In genomic region chr19:31082662-31083429, GRCm38 (mm10) we compare ENCODE assay signal across 8 mouse cellular contexts. TPM values are rescaled to one million over a fixed set of nuclear protein-coding genes. Genes with fewer than 3 reads are reported as not detected.
DNase-seq lines count a peak whose midpoint lies in the region; ATAC-seq lines count a peak whose summit lies in the region.

Cstf2t (plus strand) TSS chr19:31082837.

- H3K4me2 ChIP-seq in kidney, embryonic 15.5 days, result peak within 1 kb of the TSS; percentile 74

- WGBS in heart, embryonic 10.5 days, result 2% methylated on average over 56 of the region's 56 CpGs
- WGBS in kidney, embryonic 15.5 days, result 3% methylated on average over 56 of the region's 56 CpGs

- H3K9me3 ChIP-seq in heart, embryonic 10.5 days, result no peaks in the 10 kb centered on the region
- peaks cover 10% of the 10 kb centered on the region for H3K9me3 ChIP-seq in kidney, embryonic 15.5 days (replicated peaks)

- peak within 1 kb of the TSS; percentile 93 for H3K27ac ChIP-seq in heart, embryonic 10.5 days
- peak within 1 kb of the TSS; percentile 83 for H3K27ac ChIP-seq in kidney, embryonic 15.5 days

- H3K36me3 ChIP-seq in heart, embryonic 10.5 days, result peaks cover 38% of the 10 kb centered on the region
- peaks cover 36% of the 10 kb centered on the region for H3K36me3 ChIP-seq in kidney, embryonic 15.5 days

- DNase-seq in 416B (ENCODE audit: low read depth), result peak; percentile 99
- peak; percentile 100 for DNase-seq in brain, adult 2 months (ENCODE audit: low read depth, low spot score)
- peak; percentile 99 for DNase-seq in heart, embryonic 10.5 days (ENCODE audit: low spot score)
- DNase-seq in liver, result peak; percentile 97
- DNase-seq in spleen, postnatal 4 days (ENCODE audit: low spot score in 2 of 2), result peak; percentile 99

- ATAC-seq in erythroblast, adult 5-6 weeks (replicated peaks; ENCODE audit: low FRiP score, poor library complexity, severe bottlenecking), result peak; percentile 100
- ATAC-seq in kidney, embryonic 15.5 days (replicated peaks; ENCODE audit: low FRiP score), result peak; percentile 100
- peak; percentile 99 for ATAC-seq in monocyte, adult 5-6 weeks (replicated peaks; ENCODE audit: insufficient number of reproducible peaks, low FRiP score, low TSS enrichment, poor library complexity, severe bottlenecking)

- peak within 1 kb of the TSS; percentile 85 for H3K4me3 ChIP-seq in heart, embryonic 10.5 days
- peak within 1 kb of the TSS; percentile 73 for H3K4me3 ChIP-seq in kidney, embryonic 15.5 days (replicated peaks)

- peaks cover 18% of the 10 kb centered on the region for H3K4me1 ChIP-seq in heart, embryonic 10.5 days
- H3K4me1 ChIP-seq in kidney, embryonic 15.5 days, result peaks cover 20% of the 10 kb centered on the region

- H3K9ac ChIP-seq in kidney, embryonic 15.5 days, result peak within 1 kb of the TSS; percentile 68

- no peaks in the 10 kb centered on the region for H3K27me3 ChIP-seq in heart, embryonic 10.5 days (ENCODE audit: insufficient read depth, poor library complexity, severe bottlenecking)
- no peaks in the 10 kb centered on the region for H3K27me3 ChIP-seq in kidney, embryonic 15.5 days

RNA-seq across cellular contexts. Expression of gene Cstf2t, which starts in this region (rescaled TPM):
- 4.0 and 5.6 TPM in 2 replicates for total RNA-seq in erythroblast, adult 5-6 weeks (2015; ENCODE audit: low replicate concordance)
- 8.4 and 8.5 TPM in 2 replicates for total RNA-seq in erythroblast, adult 5-6 weeks (2017; ENCODE audit: low replicate concordance)
- polyA plus RNA-seq in heart, embryonic 10.5 days (2016; fragmentation: Nextera tagmentation; extraction: Ambion mirVana), result 42.7 and 42.8 TPM in 2 replicates
- 47.1 and 51.5 TPM in 2 replicates for polyA plus RNA-seq in kidney, embryonic 15.5 days (2015; fragmentation: Nextera tagmentation; extraction: Ambion mirVana)
- 44.0 to 49.7 TPM (median 45.3 TPM) in 3 replicates for total RNA-seq in monocyte, adult 5-6 weeks (2017)

Comparison
In these comparisons a context has a peak if more than half of its experiments do, and no peak if none do; other contexts are left out.
1. Peak in every context shown above with its lines: DNase-seq, ATAC-seq, H3K4me3 ChIP-seq and H3K27ac ChIP-seq.